Mouse (Mus musculus) brain, embryonic 14.5 days (tissue): Measurements from ENCODE around the gene Tnfrsf18.

Experiments
- CTCF ChIP-seq: fragments of 200-500 bp; IDR thresholded peaks from 2 replicates; pipeline ENCODE4 v1.5.1; 2012; ENCODE audit warnings: inconsistent platforms, mild to moderate bottlenecking, moderate library complexity, borderline replicate concordance; ENCODE audit not compliant: insufficient read depth, insufficient read length; ENCODE audit errors: extremely low read depth
- POLR2A ChIP-seq: fragments of 200-500 bp; IDR thresholded peaks from 2 replicates; pipeline ENCODE4 v1.6.1; 2012; ENCODE audit warnings: mild to moderate bottlenecking, inconsistent platforms, borderline replicate concordance; ENCODE audit not compliant: poor library complexity, insufficient read depth, insufficient read length, severe bottlenecking; ENCODE audit errors: extremely low read depth

DNA sequence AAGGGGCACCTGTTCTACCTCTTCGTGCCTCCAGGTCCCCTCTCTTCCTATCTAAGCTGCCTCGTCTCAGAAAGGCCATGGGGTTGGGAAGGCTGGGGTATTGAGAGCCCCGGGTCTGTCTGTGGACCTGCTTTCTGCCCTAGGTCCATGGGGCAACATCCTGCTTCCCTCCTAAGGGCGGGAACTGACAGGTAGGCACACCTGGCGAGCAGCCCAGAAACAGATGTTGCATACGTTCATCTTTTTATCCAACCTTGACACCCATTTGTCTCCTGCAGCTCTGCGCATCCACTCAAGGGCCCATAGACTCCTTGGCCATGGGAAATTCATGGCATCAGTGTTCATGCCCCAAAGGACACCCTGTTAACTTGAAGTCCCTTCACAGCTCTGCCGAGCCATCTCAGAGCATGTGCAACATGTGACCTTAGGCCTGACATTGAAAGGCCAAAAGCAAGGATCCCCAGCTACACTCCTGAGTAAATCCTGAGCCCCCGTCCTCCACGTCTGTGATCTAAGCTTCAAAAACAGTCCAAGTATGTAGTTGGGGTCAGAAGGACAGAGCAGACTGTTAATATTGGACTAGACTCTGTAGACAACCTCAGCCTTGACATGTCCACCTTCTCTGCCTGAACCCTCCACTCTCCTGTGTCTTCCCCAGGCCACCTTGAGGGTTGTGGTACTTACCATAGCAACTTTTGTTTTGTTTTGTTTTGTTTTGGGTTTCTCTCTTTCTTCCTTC is 39.4 kb downstream of the Tnfrsf18 start:
- TF ChIP-seq POLR2A (no peak), CTCF (no peak)
